Comparison of ENCODE assay signal across 8 mouse cellular contexts in genomic region chr17:28084964-28085363, GRCm38 (mm10). TPM values are rescaled to one million over a fixed set of nuclear protein-coding genes. Genes with fewer than 3 reads are reported as not detected.
DNase-seq lines count a peak whose midpoint lies in the region; ATAC-seq and TF ChIP-seq lines count a peak whose summit lies in the region.

No protein-coding gene starts in this region.

- no peaks in the 10 kb centered on the region for H3K36me3 ChIP-seq in megakaryocyte, embryonic 14.5 days (replicated peaks; ENCODE audit: low read length)

- intact Hi-C loops in left cerebral cortex, adult 2 months (cut with DNase I), result loop anchor here (1.0 to 10.0 kb wide), 3 partner anchors 48 to 220 kb away; no protein-coding TSS in a partner anchor

- no peak overlapping the region for H3K27ac ChIP-seq in left cerebral cortex, adult 2 months

- peak; percentile 92 for DNase-seq in ZHBTc4 (ENCODE audit: low read depth, low spot score)
- peak; percentile 68 to 73 for DNase-seq in gastrocnemius, adult 8-10 months (ENCODE audit: low spot score in 2 of 2)
- peak; percentile 85 for DNase-seq in hindlimb bud, embryonic 11.5 days (ENCODE audit: extremely low spot score, low read depth, low spot score)
- peak; percentile 88 to 89 for DNase-seq in left cerebral cortex, adult 2 months (ENCODE audit: extremely low spot score in 1 of 2, low spot score in 2 of 2)
- peak; percentile 84 to 91 for DNase-seq in right cerebral cortex, adult 2 months (ENCODE audit: low spot score in 2 of 2)
- DNase-seq in urinary bladder, postnatal 10 days (ENCODE audit: low spot score), result peak; percentile 84

- no peak overlapping the region for H3K4me3 ChIP-seq in left cerebral cortex, adult 2 months
- peak overlapping the region; percentile 57 for H3K4me3 ChIP-seq in megakaryocyte, embryonic 14.5 days (replicated peaks)

- peaks cover 23% of the 10 kb centered on the region for H3K4me1 ChIP-seq in megakaryocyte, embryonic 14.5 days

- peak; percentile 98 for TF ChIP-seq CTCF in left cerebral cortex, adult 2 months (IDR thresholded peaks at IDR 0.05)

- peaks cover 6% of the 10 kb centered on the region for H3K9me3 ChIP-seq in megakaryocyte, embryonic 14.5 days

- H3K27me3 ChIP-seq in megakaryocyte, embryonic 14.5 days (replicated peaks), result peaks cover 29% of the 10 kb centered on the region

- peak; percentile 84 for ATAC-seq in common myeloid progenitor, adult 5-6 weeks (replicated peaks; ENCODE audit: low read depth, poor library complexity, severe bottlenecking)

RNA-seq across cellular contexts. Expression of gene Tcp11, which starts 4.5 kb away (rescaled TPM):
- 2.2 TPM in 1 of 2 replicates, not detected in the other for total RNA-seq in common myeloid progenitor, adult 5-6 weeks (2017)
- not detected for total RNA-seq in gastrocnemius, adult 8-10 months (2022)
- under 1 TPM; 0.61 to 0.88 TPM for total RNA-seq in left cerebral cortex, adult 2 months (2021)
- 0.47 TPM in 1 of 2 replicates, not detected in the other for polyA plus RNA-seq in megakaryocyte, embryonic 14.5 days (2012; ENCODE audit: insufficient read depth, low replicate concordance)

RNA-seq across cellular contexts. Expression of gene Scube3, which starts 57.0 kb away (rescaled TPM):
- total RNA-seq in common myeloid progenitor, adult 5-6 weeks (2017), result 0.92 and 1.0 TPM in 2 replicates
- total RNA-seq in gastrocnemius, adult 8-10 months (2022), result under 1 TPM; 0.05 to 0.46 (median 0.30) TPM
- 1 to 10 TPM; 1.5 TPM for total RNA-seq in left cerebral cortex, adult 2 months (2021)
- polyA plus RNA-seq in megakaryocyte, embryonic 14.5 days (2012; ENCODE audit: insufficient read depth, low replicate concordance), result 0.54 TPM in 1 of 2 replicates, not detected in the other
